Mouse (Mus musculus) layer of hippocampus, adult 8-10 months (tissue): ENCODE measurements at regions not wholly inside any gene's neighbourhood (a gene's known extent, or its start where the extent isn't known, plus 50 kb on each side); places are given as distances from the start of the nearest gene placed in this dataset.

Experiments
- DNase-seq, 2 experiments: peaks; one replicate each; pipeline ENCODE4 v3.0.0; 2022; ENCODE audit warnings: low spot score in 2 of 2

DNA sequence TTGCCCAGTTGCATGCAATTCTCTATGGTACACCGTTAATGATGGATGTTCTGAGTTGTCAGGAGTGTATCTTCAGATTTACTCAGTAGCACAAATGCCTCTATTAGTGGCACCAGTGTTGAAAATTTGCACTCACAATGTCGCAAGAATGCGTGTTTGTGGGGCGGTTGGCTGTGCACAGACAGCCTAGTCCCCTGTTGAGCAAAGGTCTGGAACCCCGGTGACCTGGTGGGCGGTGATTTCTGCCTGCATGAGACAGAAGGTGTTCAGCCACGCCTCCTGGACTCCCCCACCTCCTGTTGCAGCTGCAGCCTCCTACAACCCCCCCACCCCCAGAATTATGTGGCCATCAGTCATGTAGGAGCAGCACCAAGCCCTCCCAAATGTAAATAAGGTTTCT lies 338.9 kb upstream of the Spred2 start:
- no peak for DNase-seq

DNA sequence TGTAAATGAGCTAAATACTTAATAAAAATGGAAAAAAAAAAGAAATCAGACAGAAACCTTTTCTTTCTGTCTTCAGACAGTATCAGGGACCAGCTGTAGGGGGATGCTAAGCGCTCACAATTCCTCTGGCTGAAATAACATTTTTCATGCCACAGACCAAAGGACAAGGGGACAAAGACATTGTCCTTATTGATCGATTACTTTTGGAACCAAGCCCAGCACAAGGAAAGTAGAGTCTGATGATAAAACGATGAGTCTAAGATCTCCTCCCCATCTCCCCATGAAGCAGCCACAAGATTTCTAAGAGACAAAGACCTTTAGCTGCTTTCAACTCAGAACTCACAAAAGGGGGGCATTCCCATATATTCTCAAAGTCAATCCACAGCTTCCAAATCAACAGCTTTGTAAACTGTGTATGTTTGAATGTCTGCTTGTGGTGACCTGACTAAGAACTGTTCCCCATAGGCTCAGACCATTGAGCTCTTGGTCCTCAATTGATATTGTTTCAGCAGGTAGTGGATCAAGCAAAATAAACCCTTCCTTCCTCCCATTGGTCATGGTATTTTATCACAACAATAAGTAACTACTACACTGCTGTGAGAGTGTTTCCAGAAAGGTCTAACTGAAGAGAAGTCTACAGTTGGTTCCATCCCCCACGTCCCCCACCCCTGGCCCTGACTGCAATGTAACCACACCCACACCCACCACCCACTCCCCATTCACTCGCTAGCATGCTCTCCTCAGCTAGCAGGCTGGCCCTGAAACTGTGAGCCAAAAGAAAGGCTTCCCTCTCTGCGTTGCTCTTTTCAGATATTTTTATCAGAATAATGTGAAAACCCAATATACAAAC lies 331.4 kb upstream of the Spred2 start:
- DNase-seq: no peak

DNA sequence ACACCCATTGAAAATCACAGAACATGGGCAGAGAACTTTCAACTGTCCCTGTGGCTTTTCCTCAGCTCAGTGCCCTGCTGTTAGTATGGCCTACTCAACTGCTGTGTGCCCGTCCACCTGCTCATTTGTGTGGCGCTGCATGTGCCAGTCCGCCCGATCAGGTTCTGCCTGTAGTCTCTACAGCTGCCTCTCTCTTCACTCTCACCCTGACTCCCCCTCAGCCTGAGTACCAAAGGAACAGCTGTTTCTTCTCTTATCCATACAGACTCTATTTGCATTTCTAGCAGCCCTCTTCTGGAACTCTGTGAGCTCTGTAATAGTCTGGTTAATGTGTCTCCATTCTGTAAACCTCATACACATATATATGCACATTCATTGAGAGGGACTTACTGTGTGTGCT lies 329.1 kb upstream of the Spred2 start:
- DNase-seq: no peak

DNA sequence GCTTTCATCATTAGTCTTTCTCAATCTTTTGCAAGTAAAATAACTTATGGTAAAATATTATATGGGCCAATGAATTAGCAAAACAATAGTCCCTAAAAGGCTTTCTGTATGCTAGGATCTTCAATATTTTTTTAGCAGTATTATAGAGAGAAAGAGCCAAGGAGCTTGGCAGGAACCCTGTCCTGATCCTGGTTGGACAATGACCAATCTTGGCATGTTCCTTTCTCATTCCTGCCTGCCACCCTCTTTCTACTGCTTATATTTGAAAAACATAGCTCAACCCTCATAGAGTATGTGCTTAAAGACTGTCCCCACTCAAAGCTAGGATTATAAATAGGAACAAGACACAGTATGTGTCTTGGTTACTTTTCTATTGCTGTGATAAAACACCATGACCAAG lies 327.8 kb upstream of the Spred2 start:
- DNase-seq: no peak

DNA sequence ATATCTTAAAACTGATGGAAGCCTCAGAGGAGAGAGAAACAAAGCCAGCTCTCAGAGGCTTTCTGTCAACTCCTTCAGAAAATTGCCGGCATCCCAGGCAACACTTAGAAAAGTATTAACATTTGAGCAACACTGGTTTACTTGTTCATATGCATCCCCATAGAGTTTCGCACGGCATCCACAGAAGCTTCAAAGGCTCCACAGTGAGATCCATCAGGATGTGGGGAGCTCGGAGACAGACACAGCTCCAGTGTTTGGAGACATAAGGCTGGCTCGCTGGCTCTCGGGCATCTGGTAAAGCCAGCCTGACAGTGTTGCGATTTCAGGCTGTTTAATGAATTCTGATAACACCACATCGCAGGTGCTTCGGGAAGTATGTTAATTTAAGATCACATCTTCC lies 324.7 kb upstream of the Spred2 start:
- no peak for DNase-seq

DNA sequence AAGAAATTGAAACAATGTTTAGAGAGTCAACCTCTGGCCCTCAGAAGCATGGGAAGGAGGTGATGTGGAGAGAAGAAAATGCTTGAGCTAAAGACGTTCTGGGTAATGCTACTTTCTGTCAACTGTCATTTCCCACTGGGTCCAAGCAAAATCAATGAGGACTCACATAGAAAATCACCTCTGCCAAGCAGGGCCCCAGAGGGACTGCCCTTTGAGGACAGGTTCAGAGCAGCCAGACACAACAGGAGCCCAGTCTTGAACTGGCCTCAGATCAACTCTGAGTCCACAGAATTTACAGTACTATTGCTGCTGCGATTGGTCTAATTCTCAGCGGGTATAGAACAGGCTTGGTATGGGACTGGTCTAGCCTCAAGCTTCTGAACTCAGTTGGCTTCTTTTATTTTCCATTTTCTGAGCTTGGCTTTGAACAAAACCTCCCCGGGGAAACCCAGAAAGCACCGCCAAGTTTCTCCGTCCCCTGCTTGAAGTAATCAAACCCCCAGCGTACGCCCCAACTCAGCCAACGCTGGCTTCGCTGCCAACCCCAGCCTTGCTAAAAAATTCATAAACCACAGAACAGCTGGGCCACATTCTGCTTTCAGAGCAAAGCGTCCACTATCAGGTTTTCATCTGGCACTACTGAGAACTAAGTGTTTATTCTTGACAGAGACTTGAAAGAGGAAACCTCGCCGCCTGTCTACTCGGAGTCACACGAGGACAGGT lies 322.8 kb upstream of the Spred2 start:
- DNase-seq: no peak

DNA sequence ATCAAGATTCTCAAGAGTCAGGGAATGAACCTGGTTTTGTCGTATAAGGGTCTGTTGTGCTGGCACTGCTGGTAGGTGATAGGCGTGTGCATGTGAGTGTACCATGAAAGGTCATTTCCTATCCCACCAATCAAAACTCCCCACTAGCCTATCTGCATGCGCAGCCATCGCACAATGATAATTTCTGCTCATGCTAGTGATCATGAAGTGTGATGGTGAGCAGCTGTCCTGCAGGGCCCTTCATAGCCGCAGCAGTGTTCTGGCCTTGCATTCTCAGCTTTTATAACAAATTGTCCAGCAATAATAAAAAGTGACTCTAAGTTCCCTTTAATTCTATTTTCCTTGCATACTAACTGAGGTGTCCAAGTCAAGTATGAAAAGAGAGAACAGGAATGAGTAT lies 321.7 kb upstream of the Spred2 start:
- no peak for DNase-seq

DNA sequence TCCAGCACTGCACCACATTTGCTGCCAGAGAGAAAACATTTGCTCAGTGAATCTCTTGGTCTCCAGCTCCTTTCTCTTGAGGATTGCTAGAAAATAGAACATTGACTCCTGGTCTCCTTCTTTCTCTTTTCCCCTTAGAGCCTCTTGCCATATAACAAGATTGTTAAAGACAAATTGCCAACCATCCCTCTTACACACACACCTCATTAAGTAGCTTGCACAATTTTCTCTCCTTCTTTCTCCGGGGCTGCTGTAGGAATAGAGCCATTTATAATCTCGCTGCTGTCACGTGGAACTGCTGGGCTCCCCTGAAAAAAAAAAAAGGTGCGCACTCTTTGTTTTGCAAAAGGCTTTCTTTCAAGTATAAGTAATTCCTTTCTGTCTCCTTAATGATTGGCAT lies 318.6 kb upstream of the Spred2 start:
- no peak for DNase-seq

DNA sequence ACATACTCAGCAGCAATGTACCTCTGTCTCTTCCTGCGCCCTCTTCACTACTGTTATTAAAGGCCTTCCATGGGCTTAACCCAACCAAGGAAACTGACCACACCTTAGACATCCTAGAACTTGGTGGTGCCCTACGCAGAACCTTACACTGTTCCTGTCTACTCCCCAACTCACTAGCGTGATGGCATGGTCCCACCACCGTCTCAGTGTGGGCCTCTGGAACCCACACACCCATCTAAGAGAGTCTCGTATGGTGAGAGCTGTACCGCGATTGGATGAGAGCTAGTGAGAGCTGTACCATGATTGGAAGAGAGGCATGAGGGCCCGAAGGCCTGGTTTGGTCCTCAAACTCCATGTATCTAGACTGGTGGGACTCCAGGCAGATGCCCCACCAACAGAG lies 317.2 kb upstream of the Spred2 start:
- DNase-seq: no peak

DNA sequence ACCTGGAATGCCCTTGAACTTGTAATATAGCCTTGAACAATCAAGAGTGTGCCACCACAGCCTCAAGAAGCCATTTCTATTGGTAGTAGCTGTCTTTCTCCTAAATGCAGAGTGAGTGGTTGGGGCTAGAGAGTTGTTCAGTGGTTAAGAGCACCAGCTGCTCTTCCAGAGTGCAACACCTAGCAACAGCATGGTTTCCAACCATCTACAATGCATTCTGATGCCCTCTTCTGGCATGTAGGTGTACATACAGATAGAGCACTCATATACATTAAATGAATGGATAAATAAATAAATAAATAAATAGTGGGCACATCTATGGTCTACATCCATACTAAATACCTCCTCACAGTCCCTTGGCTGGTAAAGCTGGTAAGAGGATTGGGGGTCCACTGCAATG lies 316.2 kb upstream of the Spred2 start:
- DNase-seq: no peak

DNA sequence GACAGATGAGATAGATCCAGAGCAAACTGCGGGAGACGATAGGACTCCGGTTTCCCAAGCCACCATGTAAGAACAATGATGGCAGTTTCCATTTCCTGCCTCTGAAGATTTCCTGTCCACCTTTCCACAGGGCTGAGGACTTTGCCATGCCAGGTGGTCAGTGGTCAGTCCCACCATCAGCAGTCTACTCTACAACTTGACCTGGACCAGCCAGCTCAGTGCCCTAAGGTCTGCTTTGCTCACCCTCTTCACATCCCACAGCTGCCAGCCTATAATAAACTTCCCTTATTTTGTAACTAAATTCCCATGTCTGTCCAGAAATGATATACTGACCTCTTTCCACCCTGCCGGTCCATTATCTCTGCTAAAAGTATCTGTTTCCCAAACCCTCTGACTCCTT lies 315.7 kb upstream of the Spred2 start:
- DNase-seq: no peak

DNA sequence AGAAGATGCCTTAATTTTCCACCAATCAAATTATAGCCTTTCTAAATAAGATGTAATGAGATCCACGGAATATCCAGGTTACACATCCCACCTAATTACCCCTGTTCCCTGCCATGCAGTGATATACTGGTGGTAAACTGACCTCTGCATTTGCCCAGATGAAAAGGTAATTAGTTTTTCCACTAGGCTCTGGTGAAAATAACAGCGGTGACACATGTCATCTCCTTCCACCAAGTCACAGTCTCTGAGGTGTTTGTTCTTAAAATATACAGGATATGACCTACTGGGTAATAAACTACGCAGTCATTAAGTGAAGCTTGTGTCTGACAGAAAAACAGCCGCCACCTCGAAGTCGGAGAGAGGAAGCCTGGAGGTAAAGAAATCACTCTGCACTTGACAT lies 313.6 kb upstream of the Spred2 start:
- no peak for DNase-seq

DNA sequence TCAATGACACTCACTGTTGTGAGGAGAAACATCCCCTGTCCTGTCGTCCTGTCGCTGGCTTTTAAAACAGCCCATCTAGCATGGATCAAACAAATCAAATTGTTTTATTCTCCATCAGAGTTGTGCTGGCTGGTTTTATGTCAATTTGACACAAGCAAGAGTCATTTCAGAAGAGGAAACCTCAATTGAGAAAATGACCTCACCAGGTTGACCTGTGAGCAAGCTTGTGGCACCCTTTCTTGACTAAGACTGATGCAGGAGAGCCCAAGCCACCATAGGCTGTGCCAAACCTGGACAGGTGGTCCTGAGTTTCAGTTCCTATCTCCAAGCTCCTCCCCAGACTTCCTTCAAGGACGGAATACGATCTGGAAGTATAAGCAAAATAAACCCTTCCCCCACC lies 313.0 kb upstream of the Spred2 start:
- DNase-seq: no peak

DNA sequence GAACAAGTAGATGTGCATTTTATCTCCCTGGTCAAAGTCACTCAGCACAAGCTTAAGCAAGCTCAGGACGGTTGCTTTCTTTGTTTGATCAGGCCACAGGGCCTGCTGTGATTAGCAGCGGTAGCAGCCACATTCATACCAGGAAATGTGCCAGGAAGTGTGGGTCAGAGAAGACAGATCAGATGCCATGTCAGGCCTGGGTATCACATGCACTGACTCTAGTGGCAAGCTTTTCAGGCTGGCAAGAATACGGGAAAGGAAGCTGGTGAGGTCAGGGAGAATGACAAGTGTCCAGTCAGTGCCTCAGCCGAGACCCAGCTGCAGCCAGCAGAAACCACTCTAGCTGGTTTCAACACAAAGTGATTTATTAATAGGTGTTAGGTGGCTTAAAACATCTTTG lies 307.7 kb upstream of the Spred2 start:
- DNase-seq: no peak

DNA sequence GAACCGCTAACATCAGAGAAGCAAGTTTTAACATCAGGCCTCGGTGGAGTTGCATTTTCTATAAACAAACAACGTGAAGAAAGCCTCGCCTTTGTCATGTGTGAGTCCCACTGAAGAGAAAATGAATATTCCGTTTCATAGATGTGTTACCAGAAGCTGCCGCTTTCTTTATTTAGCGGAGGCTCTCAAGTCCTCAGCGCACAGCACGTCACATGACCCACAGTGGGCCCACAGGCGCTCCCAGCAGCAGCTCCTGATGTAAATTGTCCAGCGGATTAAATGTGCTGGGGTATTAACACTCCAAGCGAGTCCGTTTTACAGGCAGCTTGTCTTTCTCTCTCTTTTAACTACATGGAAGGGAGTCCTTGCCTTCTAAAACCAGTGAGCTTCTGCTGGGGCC lies 304.7 kb upstream of the Spred2 start:
- no peak for DNase-seq

DNA sequence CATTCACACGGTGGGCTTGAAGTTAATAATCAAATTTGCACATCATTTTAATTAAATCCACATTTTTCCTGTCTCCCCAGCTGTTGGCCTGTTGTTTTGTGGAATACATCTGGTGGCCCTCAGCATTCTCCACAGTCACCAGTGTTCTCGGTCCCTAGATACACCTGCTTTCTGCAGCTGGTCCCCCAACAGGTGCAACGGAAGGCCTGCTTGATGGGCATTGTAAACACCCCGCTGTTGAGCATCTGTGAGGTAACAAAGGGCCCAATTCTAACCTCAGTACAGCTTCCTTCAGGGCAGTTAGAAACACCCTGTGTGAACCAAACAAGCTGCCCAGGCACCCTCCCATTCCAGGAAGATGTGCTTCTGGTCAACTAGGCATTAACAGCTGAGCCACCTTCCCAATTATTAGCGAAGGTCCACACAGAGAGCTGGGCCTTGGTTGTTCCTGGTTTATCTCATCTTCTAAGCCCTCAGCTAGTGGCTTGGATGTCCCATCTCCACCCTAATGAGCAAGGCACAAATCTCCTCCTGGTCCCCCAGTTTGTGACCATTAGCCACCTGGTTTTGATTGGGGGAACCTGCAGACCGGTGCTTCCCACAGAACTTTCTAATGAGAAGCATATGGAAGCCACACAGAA lies 293.0 kb upstream of the Spred2 start:
- no peak for DNase-seq

DNA sequence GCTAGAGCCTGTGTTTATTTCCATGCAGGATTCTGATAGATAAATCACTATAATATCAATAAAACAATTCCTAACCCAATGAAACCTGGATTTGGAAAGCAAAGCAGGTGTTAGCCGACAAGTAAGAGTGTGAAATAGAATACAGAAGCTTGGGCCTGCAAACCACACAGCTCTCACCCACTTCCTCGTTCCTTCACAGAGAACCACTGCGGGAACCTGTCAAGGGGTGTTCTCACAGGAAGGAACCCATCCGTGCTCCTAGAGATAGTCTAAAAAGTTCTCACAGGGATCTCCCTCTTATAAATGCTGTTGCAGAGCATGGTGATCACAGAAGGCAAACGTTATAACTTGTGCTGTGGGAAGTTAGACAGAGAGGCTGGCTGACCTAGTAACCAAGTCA lies 291.7 kb upstream of the Spred2 start:
- DNase-seq: no peak

DNA sequence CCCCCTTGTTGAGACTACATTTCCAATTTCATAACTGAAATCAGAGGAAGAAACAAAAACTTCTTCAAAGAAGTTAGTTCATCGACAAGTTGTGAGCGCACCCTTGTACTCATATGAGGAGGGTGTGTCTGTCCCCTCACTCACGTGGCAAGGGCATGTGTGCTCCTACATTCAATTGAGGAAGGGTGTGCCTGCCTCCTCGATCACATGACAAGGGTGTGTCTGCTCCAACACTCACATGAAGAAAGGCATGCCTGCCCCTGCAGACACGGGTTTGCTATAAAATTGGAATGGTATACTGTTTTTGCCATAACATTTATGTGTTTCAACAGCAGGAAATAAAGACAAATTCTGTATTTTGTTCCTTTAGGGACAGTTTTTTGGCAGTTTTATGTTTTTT lies 290.6 kb upstream of the Spred2 start:
- DNase-seq: no peak

DNA sequence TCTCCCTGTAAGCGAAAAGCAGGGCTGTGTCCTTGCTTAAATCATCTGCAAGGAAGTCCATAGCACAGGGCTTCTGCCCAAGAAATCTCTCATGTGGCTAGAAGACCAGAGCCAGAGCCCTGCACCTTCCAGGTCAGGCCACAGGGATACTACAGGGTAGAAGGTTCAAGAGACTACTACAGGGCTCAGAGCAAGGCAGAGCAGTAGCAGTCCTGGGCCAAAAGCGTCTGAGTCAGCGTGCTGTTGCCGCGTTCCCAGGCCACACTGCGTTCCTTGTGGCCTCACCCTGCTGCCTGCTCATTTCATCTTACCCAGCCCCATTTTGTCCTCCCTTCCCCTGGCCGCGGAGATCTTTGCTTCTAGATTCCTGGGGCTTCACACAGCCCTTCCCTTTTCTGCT lies 283.0 kb upstream of the Spred2 start:
- no peak for DNase-seq

DNA sequence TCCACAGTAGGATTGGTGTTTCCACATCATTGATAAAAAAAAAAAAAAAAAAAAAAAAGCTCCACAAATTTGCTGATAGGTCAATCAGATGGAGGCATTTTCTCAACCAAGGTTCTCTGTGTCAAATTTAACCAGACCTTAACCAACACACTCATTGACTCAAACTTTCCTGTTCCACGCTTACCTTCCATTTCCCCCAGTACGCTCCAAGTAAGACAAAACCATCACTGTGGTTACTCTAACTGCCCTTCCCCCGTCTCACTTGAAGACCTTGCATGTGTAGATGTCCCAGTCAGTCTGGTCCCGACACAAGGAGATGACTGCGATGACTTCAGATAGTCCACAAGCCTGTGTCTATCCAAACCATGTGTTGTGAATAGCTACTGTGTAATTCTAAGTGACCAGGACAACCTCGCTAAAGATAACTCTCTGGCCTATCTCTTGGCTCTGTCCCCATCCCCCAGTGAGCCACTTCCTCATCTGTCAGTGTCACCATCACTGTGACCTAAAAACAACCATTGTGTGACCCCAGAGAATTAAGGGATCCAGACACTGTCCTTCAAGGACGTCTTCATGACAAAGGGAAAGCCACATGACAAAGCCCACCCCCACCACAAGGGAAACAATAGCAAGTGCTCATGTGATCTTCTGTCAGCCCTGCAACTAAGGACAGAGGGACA lies 279.9 kb upstream of the Spred2 start:
- DNase-seq: no peak

DNA sequence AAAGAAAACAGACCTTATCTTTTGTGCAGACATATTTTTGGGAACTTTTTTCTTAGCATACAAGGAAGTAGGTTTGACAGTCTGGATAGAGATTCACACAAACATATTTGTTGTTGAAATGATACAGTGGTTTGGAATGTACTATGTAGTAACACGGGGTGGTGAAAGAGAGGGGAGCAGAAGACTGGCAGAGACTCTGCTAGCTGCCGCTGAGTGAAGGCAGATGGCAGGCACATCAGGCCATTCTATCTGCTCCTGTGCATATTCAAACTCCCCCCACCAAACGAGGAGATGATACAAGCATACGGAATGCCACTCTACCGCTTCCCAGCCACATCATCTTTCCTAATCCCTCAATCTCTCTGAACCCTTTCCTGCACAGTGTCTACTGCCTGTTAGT lies 279.1 kb upstream of the Spred2 start:
- DNase-seq: peak in 1 of 2 experiments; percentile 2

DNA sequence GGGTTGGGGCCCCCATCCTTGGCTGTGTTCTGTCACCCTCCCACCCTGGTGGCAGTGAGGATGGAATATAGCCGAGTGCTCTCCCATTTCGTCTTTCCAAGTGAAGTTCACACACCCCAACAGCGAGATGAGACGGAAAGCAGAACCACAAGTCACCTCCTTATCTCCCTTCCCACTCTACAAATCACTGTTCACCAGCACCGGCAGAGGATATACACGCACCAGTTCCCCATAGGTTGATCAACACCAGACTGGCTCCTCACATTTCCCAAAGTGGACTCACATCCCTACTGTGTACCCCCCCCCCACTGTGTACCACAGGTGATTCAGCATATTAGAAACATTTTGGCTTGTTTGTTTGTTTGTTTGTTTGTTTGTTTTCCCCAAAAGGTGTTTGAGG lies 272.7 kb upstream of the Spred2 start:
- DNase-seq: no peak
